Mouse (Mus musculus) kidney, postnatal 14 days (tissue): Measurements from ENCODE around the gene Adgrd1.

Source experiments
- DNase-seq: peaks from one replicate; pipeline ENCODE4 v3.0.0; 2022; ENCODE audit warnings: mixed read lengths

The Adgrd1 gene

GRCm38 (mm10) chr5:129161372-129162051, 65.0 kb downstream of the Adgrd1 start:
- DNase-seq: no peak

DNA sequence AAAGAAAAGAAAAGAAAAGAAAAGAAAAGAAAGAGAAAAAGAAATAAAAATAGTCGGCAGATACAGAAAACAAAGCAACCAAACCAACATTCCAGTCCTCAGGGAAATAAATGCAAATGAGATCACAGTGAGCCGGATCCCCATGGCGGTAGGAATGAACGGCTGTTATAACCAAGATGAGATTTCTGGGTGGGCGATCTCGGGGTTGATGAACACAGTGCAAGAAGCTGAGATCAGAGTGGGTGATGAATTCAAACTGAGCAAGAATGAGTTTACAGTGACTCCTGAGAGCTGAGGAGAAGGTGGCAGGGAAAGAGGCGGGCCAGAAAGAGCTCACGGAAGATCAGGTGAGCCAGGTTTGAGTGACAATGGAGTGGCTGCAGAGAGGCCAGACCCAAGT, 66.9 kb downstream of the Adgrd1 start:
- no peak for DNase-seq

- DNase-seq: peak; percentile 63
Measured at GRCm38 (mm10) chr5:129164091-129164490, 67.5 kb downstream of the Adgrd1 start.

- DNase-seq: peak; percentile 17
Measured at GRCm38 (mm10) chr5:129164911-129165584, 68.5 kb downstream of the Adgrd1 start.

DNA sequence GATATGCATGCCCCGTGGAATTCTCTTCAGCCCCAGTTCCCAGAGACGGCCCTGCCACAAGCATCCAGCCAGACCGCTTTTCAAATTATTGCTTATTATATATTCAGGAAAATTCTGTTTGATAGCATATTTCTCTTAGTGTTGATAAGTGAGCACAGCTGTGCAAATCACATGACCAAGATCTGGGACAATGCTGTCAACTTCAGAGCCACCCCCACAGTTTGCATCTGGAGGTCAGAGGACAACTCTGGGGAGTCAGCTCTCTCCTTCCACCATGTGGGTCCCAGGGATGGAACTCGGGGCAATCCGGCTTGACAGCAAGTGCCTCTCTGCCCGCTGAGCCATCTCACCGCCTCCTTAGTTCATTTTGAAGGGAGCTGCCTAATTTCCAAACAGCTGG, 69.0 kb downstream of the Adgrd1 start:
- DNase-seq: no peak

DNA sequence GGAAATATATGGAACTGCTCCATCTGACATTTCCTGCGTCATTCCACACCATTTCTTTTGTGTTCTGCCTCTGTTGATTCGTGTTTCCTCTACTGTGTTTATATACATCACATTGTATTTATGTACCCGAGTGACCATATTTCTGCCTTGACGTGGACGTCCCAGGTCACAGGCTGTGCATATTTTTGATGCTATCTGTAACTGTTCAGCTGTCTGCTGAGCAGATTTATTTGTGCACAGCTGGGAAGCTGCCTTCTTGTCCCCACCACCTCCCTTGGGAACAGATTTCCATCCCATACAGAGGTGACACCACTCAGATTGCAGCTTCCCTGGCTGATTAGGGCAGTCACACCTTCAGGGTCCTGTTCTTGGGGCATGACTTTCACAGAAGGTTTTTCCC, 72.5 kb downstream of the Adgrd1 start:
- no peak for DNase-seq

GRCm38 (mm10) chr5:129169567-129169966, 73.0 kb downstream of the Adgrd1 start:
- no peak for DNase-seq

- DNase-seq: no peak
Measured at GRCm38 (mm10) chr5:129172533-129172932, 76.0 kb downstream of the Adgrd1 start.

GRCm38 (mm10) chr5:129175925-129176324, 79.4 kb downstream of the Adgrd1 start:
- DNase-seq: no peak

- peak; percentile 86 for DNase-seq
Measured at GRCm38 (mm10) chr5:129177697-129178511, 81.4 kb downstream of the Adgrd1 start.

GRCm38 (mm10) chr5:129179356-129179755, 82.8 kb downstream of the Adgrd1 start:
- DNase-seq: no peak

- DNase-seq: no peak
Measured at GRCm38 (mm10) chr5:129179995-129180714, 83.6 kb downstream of the Adgrd1 start.

GRCm38 (mm10) chr5:129180715-129181228, 84.2 kb downstream of the Adgrd1 start:
- no peak for DNase-seq

- no peak for DNase-seq
Measured at GRCm38 (mm10) chr5:129181450-129181849, 84.9 kb downstream of the Adgrd1 start.

- no peak for DNase-seq
Measured at GRCm38 (mm10) chr5:129182554-129182953, 86.0 kb downstream of the Adgrd1 start.

GRCm38 (mm10) chr5:129186260-129186659, 89.7 kb downstream of the Adgrd1 start:
- DNase-seq: no peak

DNA sequence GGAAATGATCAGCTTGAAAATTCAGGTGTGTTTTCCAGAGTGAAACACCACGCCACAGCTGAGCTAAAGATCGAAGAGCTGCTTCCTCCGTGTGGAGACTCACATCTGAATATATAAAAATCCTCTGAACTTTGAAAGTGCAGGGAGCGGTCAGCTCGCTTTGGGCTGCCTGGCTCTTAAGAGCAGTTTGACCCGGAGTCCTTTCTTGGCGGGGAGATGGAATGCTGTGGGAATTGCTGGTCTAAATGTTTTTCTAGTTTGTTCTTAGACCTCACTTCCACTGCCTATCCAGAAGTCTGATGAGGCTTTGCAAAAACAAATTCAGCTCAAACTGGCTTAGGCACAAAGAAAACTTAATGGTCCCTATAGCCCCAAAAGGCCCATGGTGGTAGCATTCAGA, 90.4 kb downstream of the Adgrd1 start:
- peak; percentile 27 for DNase-seq

DNA sequence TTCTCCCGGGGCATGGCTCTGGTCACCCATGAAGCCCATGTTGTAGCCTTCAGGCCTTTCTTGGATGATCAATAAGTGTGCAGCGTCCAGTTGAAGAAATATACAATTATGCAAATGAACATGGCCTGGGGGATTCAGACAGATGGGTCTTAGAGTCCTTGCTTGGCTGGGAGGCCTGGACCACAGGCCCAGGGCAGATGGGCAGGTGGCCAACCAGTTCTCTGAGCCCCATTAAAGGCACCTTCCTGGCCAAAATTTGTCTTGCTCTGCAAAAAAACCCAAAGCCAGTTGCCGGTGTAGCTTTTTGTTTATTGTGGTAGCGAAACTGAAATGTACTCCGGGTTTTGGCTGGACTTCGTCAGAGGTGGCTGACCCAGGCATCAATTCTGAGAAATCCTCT, 92.5 kb downstream of the Adgrd1 start:
- DNase-seq: no peak

GRCm38 (mm10) chr5:129190077-129190476, 93.5 kb downstream of the Adgrd1 start:
- no peak for DNase-seq

DNA sequence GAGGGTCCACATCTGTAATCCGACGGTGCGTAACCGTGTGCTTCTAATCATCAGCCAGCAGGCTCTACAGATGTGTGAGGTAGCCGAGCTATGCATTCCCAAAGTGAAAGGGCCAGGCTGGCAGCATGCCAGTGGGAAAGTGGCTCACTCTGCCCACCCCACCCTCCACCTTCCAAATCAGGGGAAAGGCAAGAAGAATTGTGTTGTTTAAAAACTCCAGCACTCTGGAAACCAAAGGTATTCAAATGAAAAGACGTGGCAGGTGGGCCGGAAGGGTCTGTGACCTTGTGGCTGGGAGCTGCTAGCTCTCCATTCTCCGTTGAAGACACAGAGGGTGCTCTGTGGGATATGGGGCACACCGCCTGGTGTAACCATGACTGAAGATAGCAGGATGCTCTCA, 100.0 kb downstream of the Adgrd1 start:
- DNase-seq: no peak

- DNase-seq: no peak
Measured at GRCm38 (mm10) chr5:129196971-129197519, 100.5 kb downstream of the Adgrd1 start.

DNA sequence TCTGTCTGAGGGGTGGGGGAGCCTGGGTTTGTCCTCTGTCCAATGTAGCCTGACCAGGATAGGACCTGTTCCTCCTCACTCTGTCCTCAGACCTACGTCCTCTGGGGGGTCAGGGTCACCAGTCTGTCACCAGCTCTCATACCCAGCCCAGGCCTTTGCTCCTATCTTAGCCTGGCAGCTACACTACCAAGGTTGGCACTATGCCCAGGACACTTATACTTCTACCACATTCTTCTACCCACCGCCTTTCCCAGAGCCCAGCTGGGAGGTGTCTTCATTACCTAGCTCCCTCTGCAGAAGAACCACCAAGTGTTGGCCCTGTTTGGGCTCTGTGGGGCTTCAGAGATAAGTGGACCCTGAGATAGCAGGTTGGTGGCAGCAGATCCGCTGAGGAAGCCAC, 103.6 kb downstream of the Adgrd1 start:
- peak; percentile 33 for DNase-seq

GRCm38 (mm10) chr5:129208279-129208678, 111.7 kb downstream of the Adgrd1 start:
- DNase-seq: no peak
